Mouse (Mus musculus) kidney, embryonic 14.5 days (tissue): ENCODE measurements around the gene Nav3. TPM values are rescaled to one million over a fixed set of nuclear protein-coding genes. Genes with fewer than 3 reads are reported as not detected.

Experiments used
- ATAC-seq: fragments of 200-750 bp; cut with Nextera tagmentation; 2 replicates; pipeline ENCODE4 v1.8.0; 2017; ENCODE audit warnings: moderate number of reproducible peaks, mild to moderate bottlenecking, moderate TSS enrichment, moderate library complexity; ENCODE audit not compliant: low FRiP score, low TSS enrichment
- H3K27ac ChIP-seq: fragments of 300-500 bp; sonication (generic); 2 replicates; pipeline ENCODE4 v1.5.1; 2014; ENCODE audit warnings: low read depth, mild to moderate bottlenecking, low read length, moderate library complexity, mixed read lengths
- H3K27me3 ChIP-seq: fragments of 300-500 bp; sonication (generic); 2 replicates; pipeline ENCODE4 v1.6.1; 2014; ENCODE audit warnings: mild to moderate bottlenecking, low read length; ENCODE audit not compliant: control insufficient read depth, insufficient read depth
- H3K36me3 ChIP-seq: fragments of 300-500 bp; sonication (generic); 2 replicates; pipeline ENCODE4 v1.6.1; 2014; ENCODE audit warnings: low read length, mixed read lengths; ENCODE audit not compliant: control insufficient read depth, insufficient read depth
- H3K4me1 ChIP-seq: fragments of 300-500 bp; sonication (generic); 2 replicates; pipeline ENCODE4 v1.6.1; 2014; ENCODE audit warnings: low read length, mixed read lengths; ENCODE audit not compliant: control insufficient read depth, insufficient read depth
- H3K4me2 ChIP-seq: fragments of 300-500 bp; sonication (generic); replicated peaks from 2 replicates; pipeline ENCODE4 v1.6.1; 2014; ENCODE audit warnings: low read depth, mild to moderate bottlenecking, low read length
- H3K4me3 ChIP-seq: fragments of 300-500 bp; sonication (generic); 2 replicates; pipeline ENCODE4 v1.5.1; 2014; ENCODE audit warnings: mild to moderate bottlenecking, low read length
- H3K9ac ChIP-seq: fragments of 300-500 bp; sonication (generic); 2 replicates; pipeline ENCODE4 v1.6.1; 2014; ENCODE audit warnings: low read depth, mild to moderate bottlenecking, low read length, moderate library complexity
- H3K9me3 ChIP-seq: fragments of 300-500 bp; sonication (generic); 2 replicates; pipeline ENCODE4 v1.6.1; 2016; ENCODE audit warnings: low read length; ENCODE audit not compliant: control insufficient read depth
- WGBS: fragments of 180-500 bp; shearing (Covaris S2); extraction: QIAGEN DNeasy Blood & Tissue Kit; methylation state at CpG from one replicate; pipeline ENCODE4 v1.1.7; 2014; 5-methylcytosine and 5-hydroxymethylcytosine counted together
- polyA plus RNA-seq: library from polyadenylated mRNA; unstranded; fragments of >200 nt; fragmentation: Nextera tagmentation; extraction: Ambion mirVana; gene quantifications from 2 replicates; pipeline ENCODE4 v1.2.1, GENCODE M21; 2014

Gene Nav3
- polyA plus RNA-seq, 1 experiment from 2014 or later = 5.0 TPM

DNA sequence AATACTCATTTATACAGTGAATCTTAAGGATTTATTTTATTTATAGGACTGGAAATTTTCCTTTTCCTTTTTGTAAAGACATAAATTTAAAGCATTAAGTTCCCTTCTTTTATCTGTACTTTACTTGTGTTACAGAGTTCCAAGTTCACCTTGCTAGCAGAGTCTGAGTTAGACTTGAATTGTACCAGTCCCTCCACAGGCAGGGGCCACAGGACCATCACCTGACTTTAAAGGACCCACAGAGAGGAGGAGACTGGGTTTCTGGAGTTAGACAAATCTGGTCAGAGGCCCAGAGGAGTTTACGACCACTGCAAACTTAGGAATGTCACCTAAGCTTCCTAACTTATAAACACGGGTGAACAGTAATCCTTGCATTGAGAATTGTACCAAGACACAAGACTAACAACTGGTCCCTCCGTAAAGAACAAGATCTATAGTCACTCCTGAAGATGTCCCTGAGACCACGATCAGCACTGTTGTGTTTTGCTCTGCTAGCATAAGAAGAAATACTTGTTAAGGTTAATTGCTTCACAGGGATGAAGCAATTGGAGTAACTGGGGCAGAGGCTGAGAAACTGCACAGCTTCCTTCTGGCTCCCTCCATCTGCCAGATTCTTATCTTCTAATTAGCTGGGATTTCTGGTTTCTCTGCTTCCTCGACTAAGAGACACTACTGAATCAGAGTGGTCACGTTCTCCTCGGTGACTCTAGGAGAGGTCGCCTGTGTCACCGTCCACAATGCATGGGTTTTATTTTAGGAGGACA is 550.2 kb downstream of the Nav3 start:
- Histone ChIP-seq H3K9ac (no peak overlapping the region), H3K4me3 (no peak overlapping the region), H3K27ac (no peak overlapping the region), H3K4me2 (no peak overlapping the region), H3K9me3 (no peaks in the 10 kb centered on the region), H3K27me3 (no peaks in the 10 kb centered on the region), H3K4me1 (no peaks in the 10 kb centered on the region), H3K36me3 (no peaks in the 10 kb centered on the region)
- ATAC-seq = no peak
- 33% methylated on average over 9 of the region's 9 CpGs for WGBS

DNA sequence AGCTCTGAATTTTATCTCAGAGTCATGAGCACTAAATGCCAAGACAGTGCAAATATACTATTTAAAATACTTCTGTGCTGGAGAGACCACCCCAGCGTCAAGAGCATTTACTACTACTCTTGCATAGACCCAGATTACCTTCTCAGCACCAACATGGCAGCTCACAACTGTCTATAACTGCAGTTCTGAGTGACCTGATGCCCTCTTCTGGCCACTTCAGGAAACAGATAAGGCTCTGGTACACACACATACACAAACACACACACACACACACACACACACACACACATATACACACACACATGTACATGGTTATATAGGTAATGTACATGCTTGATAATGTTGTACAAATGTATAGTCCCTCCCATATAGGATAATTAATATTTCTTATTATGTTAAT is 551.2 kb downstream of the Nav3 start:
- H3K9ac ChIP-seq = no peak overlapping the region
- H3K27ac ChIP-seq = no peak overlapping the region
- no peaks in the 10 kb centered on the region for H3K27me3 ChIP-seq
- H3K4me3 ChIP-seq = no peak overlapping the region
- 96% methylated on average over 1 of the region's 1 CpGs for WGBS
- no peak for ATAC-seq
- no peaks in the 10 kb centered on the region for H3K4me1 ChIP-seq
- H3K9me3 ChIP-seq = no peaks in the 10 kb centered on the region
- H3K4me2 ChIP-seq = no peak overlapping the region
- H3K36me3 ChIP-seq = no peaks in the 10 kb centered on the region

DNA sequence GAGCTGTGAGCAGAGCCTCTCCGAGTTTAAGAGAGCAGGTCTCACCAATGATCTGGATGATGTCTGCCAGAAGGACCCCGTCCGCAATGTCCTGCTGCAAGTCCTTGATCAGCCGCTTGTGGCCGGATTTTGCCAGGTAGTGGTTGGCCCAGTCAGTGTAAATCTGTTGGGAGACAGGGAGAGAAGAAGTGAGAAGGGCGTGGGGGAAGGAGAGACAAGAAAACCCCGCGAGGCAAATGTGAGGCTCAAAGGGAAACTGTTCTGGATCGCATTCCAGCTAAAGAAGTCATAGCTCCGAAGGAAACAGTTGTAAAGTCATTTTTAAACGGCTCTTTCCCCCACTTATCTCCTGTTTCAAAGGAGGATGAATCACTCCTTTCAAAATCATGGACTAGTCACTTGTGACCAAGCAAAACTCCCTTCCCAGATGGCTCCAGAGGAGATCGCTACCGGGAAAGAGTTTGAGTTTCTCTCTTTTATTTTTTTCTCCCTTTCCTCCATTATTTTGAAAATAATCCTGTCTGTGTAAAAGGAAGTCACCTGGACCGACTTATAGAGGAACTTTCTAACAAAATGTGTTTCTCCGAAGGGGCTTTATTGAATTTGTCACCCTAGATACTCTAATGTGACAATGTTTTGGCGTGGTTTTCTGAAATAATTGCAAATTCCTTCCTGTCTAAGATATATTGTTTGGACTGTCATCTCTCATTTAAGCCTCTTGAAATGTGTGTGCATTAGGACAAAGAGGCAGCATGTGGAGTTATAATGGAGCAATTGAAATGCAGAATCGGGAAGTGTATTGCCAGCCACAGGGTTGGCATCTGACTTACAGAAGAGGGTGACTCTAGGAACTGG is 552.1 kb downstream of the Nav3 start:
- no peaks in the 10 kb centered on the region for H3K36me3 ChIP-seq
- ATAC-seq = 0 out of 2 replicates have a peak, but pooled peaks have one; percentile 49
- 43% methylated on average over 17 of the region's 17 CpGs for WGBS
- H3K9me3 ChIP-seq = no peaks in the 10 kb centered on the region
- H3K4me2 ChIP-seq = no peak overlapping the region; the same call in 1 of the 2 replicates
- no peaks in the 10 kb centered on the region for H3K4me1 ChIP-seq
- H3K4me3 ChIP-seq = no peak overlapping the region
- H3K27me3 ChIP-seq = no peaks in the 10 kb centered on the region
- no peak overlapping the region for H3K9ac ChIP-seq
- no peak overlapping the region; the same call in 1 of the 2 replicates for H3K27ac ChIP-seq

DNA sequence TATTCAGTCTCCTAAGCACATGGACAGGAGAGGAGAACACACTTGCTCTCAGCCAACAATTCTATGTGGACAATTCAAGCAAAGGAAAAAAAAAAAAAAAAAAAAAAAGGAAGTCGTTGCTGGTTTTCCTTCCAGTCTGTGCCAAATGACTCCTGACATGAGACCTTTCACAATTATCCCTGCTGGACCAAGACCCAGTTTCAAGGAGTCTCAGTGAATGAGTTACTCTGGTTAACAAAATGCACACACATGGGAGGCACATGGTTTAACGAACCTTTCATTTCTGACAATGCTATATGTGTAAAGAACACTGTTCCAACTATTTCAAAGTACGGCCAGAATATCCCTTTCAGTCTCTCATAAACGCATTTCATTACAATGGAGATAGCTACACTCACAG is 552.8 kb downstream of the Nav3 start:
- Histone ChIP-seq H3K9me3 (no peaks in the 10 kb centered on the region), H3K4me2 (no peak overlapping the region), H3K36me3 (no peaks in the 10 kb centered on the region), H3K27ac (no peak overlapping the region; the same call in 1 of the 2 replicates), H3K9ac (no peak overlapping the region), H3K27me3 (no peaks in the 10 kb centered on the region), H3K4me1 (no peaks in the 10 kb centered on the region), H3K4me3 (no peak overlapping the region)
- WGBS = 80% methylated on average over 4 of the region's 4 CpGs
- ATAC-seq = no peak

DNA sequence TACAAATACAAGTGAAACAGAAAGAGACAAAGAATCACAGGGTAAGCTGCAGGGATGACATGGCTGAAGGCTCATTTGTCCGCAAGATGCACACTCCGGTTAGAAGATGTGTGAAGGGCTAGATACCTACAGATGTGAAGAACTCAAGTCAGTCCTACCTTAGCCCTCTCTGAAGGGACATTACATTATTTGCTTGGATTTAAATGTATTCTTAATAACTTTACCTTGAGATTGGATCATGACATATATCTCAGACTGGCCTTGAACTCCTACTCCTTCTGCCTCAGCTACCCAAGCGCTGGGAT is 566.9 kb downstream of the Nav3 start:
- H3K9me3 ChIP-seq = no peaks in the 10 kb centered on the region
- ATAC-seq = no peak
- H3K4me3 ChIP-seq = no peak overlapping the region
- no peak overlapping the region; the same call in 1 of the 2 replicates for H3K27ac ChIP-seq
- WGBS = 68% methylated on average over 3 of the region's 3 CpGs
- no peaks in the 10 kb centered on the region for H3K27me3 ChIP-seq
- H3K4me2 ChIP-seq = no peak overlapping the region
- H3K36me3 ChIP-seq = no peaks in the 10 kb centered on the region
- no peak overlapping the region for H3K9ac ChIP-seq
- no peaks in the 10 kb centered on the region for H3K4me1 ChIP-seq

DNA sequence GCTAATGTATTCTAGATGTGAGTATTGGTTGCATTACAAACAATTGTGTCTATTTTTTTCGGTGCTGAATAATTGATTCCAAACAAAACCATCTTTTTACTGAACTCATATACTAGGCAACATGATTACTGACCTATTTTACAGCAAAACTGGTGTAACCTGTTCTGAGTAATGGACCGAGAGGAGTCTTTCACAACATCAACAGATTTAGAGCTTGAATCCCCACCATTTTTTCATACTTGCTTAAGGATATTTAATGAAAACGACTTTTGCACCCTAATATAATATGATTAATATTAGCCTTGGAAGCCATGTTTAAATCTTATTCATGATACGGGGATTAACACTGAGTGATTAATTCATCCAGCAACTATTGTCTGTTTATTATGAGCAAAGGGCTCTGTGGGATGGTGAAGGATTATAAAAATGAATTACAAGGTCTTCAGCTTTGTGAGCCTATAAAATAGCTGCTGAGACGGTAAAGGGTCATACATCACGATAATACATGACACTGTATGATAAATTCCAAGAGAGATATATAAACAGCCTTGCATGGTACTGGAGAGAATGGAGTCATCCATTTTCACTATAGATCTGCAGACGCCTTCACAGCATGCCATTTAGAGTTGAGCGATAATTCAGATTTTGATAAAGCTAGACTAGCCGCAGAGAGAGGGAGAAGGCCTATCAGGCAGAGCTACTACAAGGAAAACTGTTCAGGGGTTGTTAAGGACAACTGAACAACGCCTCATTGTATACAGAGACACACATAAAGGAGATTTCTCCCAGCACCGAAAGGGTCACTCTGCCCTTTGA is 567.4 kb downstream of the Nav3 start:
- no peak overlapping the region for H3K4me3 ChIP-seq
- WGBS = 56% methylated on average over 11 of the region's 11 CpGs
- no peaks in the 10 kb centered on the region for H3K9me3 ChIP-seq
- H3K27me3 ChIP-seq = no peaks in the 10 kb centered on the region
- no peaks in the 10 kb centered on the region for H3K4me1 ChIP-seq
- no peak overlapping the region; the same call in 1 of the 2 replicates for H3K27ac ChIP-seq
- no peak overlapping the region for H3K4me2 ChIP-seq
- H3K9ac ChIP-seq = no peak overlapping the region
- no peaks in the 10 kb centered on the region for H3K36me3 ChIP-seq
- ATAC-seq = peak; percentile 88

DNA sequence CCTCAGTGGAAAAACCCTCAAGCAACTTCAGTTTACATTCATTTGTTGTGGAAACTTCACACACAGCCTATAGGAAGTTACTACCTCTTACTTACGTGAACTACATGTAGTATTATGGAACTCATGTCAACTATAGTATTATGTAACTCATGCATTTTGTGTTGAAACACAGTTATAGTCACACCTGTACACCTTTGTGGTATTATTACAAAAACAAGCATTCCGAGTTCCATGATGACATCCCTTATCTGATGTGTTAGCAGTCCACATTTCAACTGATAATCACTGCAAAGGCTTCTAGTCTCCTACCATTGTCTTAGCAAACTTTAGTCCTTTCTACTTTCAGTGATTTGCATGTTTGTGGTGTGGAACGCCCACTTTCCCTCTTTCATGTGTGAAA is 568.8 kb downstream of the Nav3 start:
- Histone ChIP-seq H3K9me3 (no peaks in the 10 kb centered on the region), H3K4me1 (no peaks in the 10 kb centered on the region), H3K27me3 (no peaks in the 10 kb centered on the region), H3K9ac (no peak overlapping the region), H3K4me2 (no peak overlapping the region), H3K4me3 (no peak overlapping the region), H3K27ac (no peak overlapping the region), H3K36me3 (no peaks in the 10 kb centered on the region)
- 86% methylated on average over 3 of the region's 3 CpGs for WGBS
- ATAC-seq = no peak

DNA sequence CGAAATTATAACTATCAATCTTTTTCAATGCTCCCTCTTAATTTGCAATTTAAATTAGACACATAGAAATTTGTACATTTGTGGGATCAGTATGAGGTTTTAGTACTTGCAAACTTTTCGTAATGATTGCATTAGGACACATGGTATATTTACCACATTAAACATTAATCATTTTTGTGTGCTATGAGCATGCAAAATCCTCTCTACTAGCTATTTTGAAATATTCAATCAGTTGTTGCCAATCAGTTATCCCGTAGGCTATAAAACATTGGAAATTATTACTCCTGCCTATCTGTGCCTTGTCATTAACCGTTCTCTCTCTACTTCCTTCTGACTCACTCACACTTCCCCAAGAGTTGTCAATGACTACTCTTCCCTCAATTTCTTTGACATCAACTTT is 579.9 kb downstream of the Nav3 start:
- no peak for ATAC-seq
- WGBS = 81% methylated on average over 4 of the region's 4 CpGs
- Histone ChIP-seq H3K4me2 (no peak overlapping the region), H3K9me3 (no peaks in the 10 kb centered on the region), H3K9ac (no peak overlapping the region), H3K27me3 (no peaks in the 10 kb centered on the region), H3K4me3 (no peak overlapping the region), H3K27ac (no peak overlapping the region), H3K36me3 (no peaks in the 10 kb centered on the region), H3K4me1 (no peaks in the 10 kb centered on the region)
